In genomic region chr4:150749066-150749465, GRCm38 (mm10) we compare ENCODE assay signal across 26 mouse cellular contexts.
DNase-seq lines count a peak whose midpoint lies in the region; ATAC-seq and TF ChIP-seq lines count a peak whose summit lies in the region.
"Had no signal": no experiment of that assay in that cellular context is flagged by ENCODE, and none has a peak within 500 bp of the region (broad histone marks: within the 10 kb centered on the region; RNA-seq: fewer than 3 reads in every experiment).

No protein-coding gene starts in this region.

- no peak for TF ChIP-seq CTCF in forebrain, postnatal 0 days (IDR thresholded peaks at IDR 0.05; ENCODE audit: low read depth)
- TF ChIP-seq CTCF in kidney, adult 2 months (conservative IDR thresholded peaks at IDR 0.05; ENCODE audit: insufficient read depth, insufficient read length, low read depth, low read length) = no peak

- 85% methylated on average over 8 of the region's 8 CpGs for WGBS in forebrain, embryonic 10.5 days
- 89% methylated on average over 8 of the region's 8 CpGs for WGBS in forebrain, postnatal 0 days
- 69% methylated on average over 8 of the region's 8 CpGs for WGBS in kidney, adult 2 months
- 65% methylated on average over 8 of the region's 8 CpGs for WGBS in liver, embryonic 13.5 days (ENCODE audit: insufficient replicate concordance)
- WGBS in liver, embryonic 12.5 days (ENCODE audit: insufficient replicate concordance) = 77% methylated on average over 8 of the region's 8 CpGs

- no peak overlapping the region for H3K4me2 ChIP-seq in forebrain, postnatal 0 days (ENCODE audit: low read depth)
- no peak overlapping the region for H3K4me2 ChIP-seq in liver, embryonic 13.5 days
- H3K4me2 ChIP-seq in liver, embryonic 12.5 days = no peak overlapping the region
- H3K4me2 ChIP-seq: embryonic facial prominence, embryonic 12.5 days; forebrain, embryonic 12.5 days; hindbrain, embryonic 15.5 days; intestine, embryonic 15.5 days; liver, embryonic 11.5 days; neural tube, embryonic 12.5 days had no signal

- DNase-seq in forebrain, embryonic 10.5 days (ENCODE audit: extremely low spot score, low spot score) = no peak
- no peak for DNase-seq in forebrain, postnatal 0 days
- peak; percentile 67 for DNase-seq in kidney, adult 2 months
- DNase-seq in kidney, adult 18-20 months = no peak
- DNase-seq in liver, embryonic 13.5 days = no peak
- DNase-seq: adrenal gland, postnatal 10 days; cerebellum, adult 18-20 months; cerebellum, postnatal 14 days; gastrocnemius, postnatal 36 days; heart, postnatal 36 days; lung, adult 2 months; lung, postnatal 36 days; midbrain, embryonic 14.5 days; right cerebral cortex, postnatal 14 days; spleen, adult 18-20 months; thymus, postnatal 25 days had no signal

- H3K27me3 ChIP-seq in forebrain, embryonic 10.5 days (ENCODE audit: poor library complexity, severe bottlenecking) = no peaks in the 10 kb centered on the region
- H3K27me3 ChIP-seq in forebrain, postnatal 0 days (ENCODE audit: insufficient read depth, low read length) = no peaks in the 10 kb centered on the region
- no peaks in the 10 kb centered on the region for H3K27me3 ChIP-seq in kidney, adult 2 months (replicated peaks; ENCODE audit: control insufficient read depth, insufficient read depth, low read length)
- no peaks in the 10 kb centered on the region for H3K27me3 ChIP-seq in liver, embryonic 13.5 days
- H3K27me3 ChIP-seq in liver, embryonic 12.5 days (replicated peaks) = peaks cover 6% of the 10 kb centered on the region; the same call in 1 of the 2 replicates
- H3K27me3 ChIP-seq: embryonic facial prominence, embryonic 12.5 days; hindbrain, embryonic 15.5 days; intestine, embryonic 15.5 days; neural tube, embryonic 12.5 days had no signal

- H3K9me3 ChIP-seq in forebrain, embryonic 10.5 days = no peaks in the 10 kb centered on the region
- H3K9me3 ChIP-seq in forebrain, postnatal 0 days (ENCODE audit: low read length) = no peaks in the 10 kb centered on the region
- no peaks in the 10 kb centered on the region for H3K9me3 ChIP-seq in liver, embryonic 13.5 days (replicated peaks)
- no peaks in the 10 kb centered on the region for H3K9me3 ChIP-seq in liver, embryonic 12.5 days (replicated peaks)
- H3K9me3 ChIP-seq: embryonic facial prominence, embryonic 12.5 days; forebrain, embryonic 12.5 days; hindbrain, embryonic 15.5 days; intestine, embryonic 15.5 days; megakaryocyte, embryonic 14.5 days; neural tube, embryonic 12.5 days had no signal

- no peak for TF ChIP-seq POLR2A in kidney, adult 2 months (IDR thresholded peaks at IDR 0.05; ENCODE audit: low read depth, low read length)

- no peak overlapping the region for H3K4me3 ChIP-seq in forebrain, embryonic 10.5 days
- no peak overlapping the region for H3K4me3 ChIP-seq in forebrain, postnatal 0 days (ENCODE audit: low read depth, low read length)
- H3K4me3 ChIP-seq in kidney, adult 2 months (ENCODE audit: insufficient read depth, low read depth, low read length) = no peak overlapping the region
- H3K4me3 ChIP-seq in liver, embryonic 13.5 days (replicated peaks) = no peak overlapping the region
- no peak overlapping the region for H3K4me3 ChIP-seq in liver, embryonic 12.5 days
- H3K4me3 ChIP-seq: embryonic facial prominence, embryonic 12.5 days; forebrain, embryonic 12.5 days; hindbrain, embryonic 15.5 days; intestine, embryonic 15.5 days; left cerebral cortex, adult 2 months; megakaryocyte, embryonic 14.5 days; neural tube, embryonic 12.5 days had no signal

- peak overlapping the region; percentile 35; the same call in 1 of the 2 replicates for H3K27ac ChIP-seq in forebrain, embryonic 10.5 days
- no peak overlapping the region for H3K27ac ChIP-seq in forebrain, postnatal 0 days (ENCODE audit: low read depth, low read length)
- no peak overlapping the region for H3K27ac ChIP-seq in kidney, adult 2 months (ENCODE audit: insufficient read depth, low read depth, low read length)
- H3K27ac ChIP-seq in liver, embryonic 13.5 days = no peak overlapping the region
- H3K27ac ChIP-seq in liver, embryonic 12.5 days = no peak overlapping the region
- H3K27ac ChIP-seq: embryonic facial prominence, embryonic 12.5 days; forebrain, embryonic 12.5 days; hindbrain, embryonic 15.5 days; left cerebral cortex, adult 2 months; neural tube, embryonic 12.5 days had no signal

- no peaks in the 10 kb centered on the region for H3K36me3 ChIP-seq in forebrain, embryonic 10.5 days (replicated peaks)
- no peaks in the 10 kb centered on the region for H3K36me3 ChIP-seq in forebrain, postnatal 0 days (ENCODE audit: insufficient read depth)
- no peaks in the 10 kb centered on the region for H3K36me3 ChIP-seq in kidney, adult 2 months (ENCODE audit: control insufficient read depth, insufficient read depth, low read length)
- no peaks in the 10 kb centered on the region for H3K36me3 ChIP-seq in liver, embryonic 13.5 days
- no peaks in the 10 kb centered on the region for H3K36me3 ChIP-seq in liver, embryonic 12.5 days
- H3K36me3 ChIP-seq: embryonic facial prominence, embryonic 12.5 days; forebrain, embryonic 12.5 days; hindbrain, embryonic 15.5 days; intestine, embryonic 15.5 days; neural tube, embryonic 12.5 days had no signal

- H3K4me1 ChIP-seq in forebrain, embryonic 10.5 days = peaks cover 40% of the 10 kb centered on the region
- H3K4me1 ChIP-seq in forebrain, postnatal 0 days (ENCODE audit: insufficient read depth) = no peaks in the 10 kb centered on the region
- peaks cover 21% of the 10 kb centered on the region for H3K4me1 ChIP-seq in kidney, adult 2 months (ENCODE audit: control insufficient read depth, insufficient read depth, low read length)
- H3K4me1 ChIP-seq in liver, embryonic 13.5 days (replicated peaks) = peaks cover 19% of the 10 kb centered on the region
- H3K4me1 ChIP-seq in liver, embryonic 12.5 days = peaks cover 13% of the 10 kb centered on the region
- H3K4me1 ChIP-seq: megakaryocyte, embryonic 14.5 days had no signal

- no peak overlapping the region for H3K9ac ChIP-seq in forebrain, postnatal 0 days
- H3K9ac ChIP-seq in liver, embryonic 13.5 days = no peak overlapping the region
- no peak overlapping the region for H3K9ac ChIP-seq in liver, embryonic 12.5 days
- H3K9ac ChIP-seq: embryonic facial prominence, embryonic 12.5 days; forebrain, embryonic 12.5 days; hindbrain, embryonic 15.5 days; intestine, embryonic 15.5 days; neural tube, embryonic 12.5 days had no signal

- no peak for ATAC-seq in forebrain, postnatal 0 days
- 0 out of 2 replicates have a peak, but pooled peaks have one; percentile 10 for ATAC-seq in liver, embryonic 13.5 days (ENCODE audit: low read depth)
- ATAC-seq in liver, embryonic 12.5 days = no peak
- no peak for ATAC-seq in granulocyte monocyte progenitor cell, adult 5-6 weeks (replicated peaks; ENCODE audit: poor library complexity, severe bottlenecking)
